Mouse (Mus musculus): ENCODE data around the gene Ugt3a2.

Gene Ugt3a2

DNA sequence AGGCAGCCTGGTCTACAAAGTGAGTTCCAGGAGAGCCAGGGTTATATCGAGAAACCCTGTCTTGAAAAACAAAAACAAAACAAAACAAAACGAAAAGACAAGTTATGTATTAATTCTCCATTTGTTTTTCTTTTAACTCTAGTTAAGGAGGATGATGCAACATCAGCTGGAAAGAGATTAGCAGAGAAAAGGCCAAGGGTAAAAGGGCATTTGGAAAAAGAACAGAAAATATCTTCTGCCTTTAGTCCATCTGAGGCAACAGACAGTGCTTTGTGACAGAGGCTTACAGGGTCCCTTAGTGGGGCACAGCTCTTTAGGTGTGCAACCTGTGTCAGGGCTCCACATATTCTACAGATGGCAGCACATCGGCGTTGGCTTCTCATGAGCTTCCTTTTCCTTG, at the start of gene Ugt3a2:
Gene Ugt3a2 (plus strand): TSS at position 210 of the 400 bp plus-strand sequence.
- no peak for DNase-seq (ENCODE audit: low spot score)

DNA sequence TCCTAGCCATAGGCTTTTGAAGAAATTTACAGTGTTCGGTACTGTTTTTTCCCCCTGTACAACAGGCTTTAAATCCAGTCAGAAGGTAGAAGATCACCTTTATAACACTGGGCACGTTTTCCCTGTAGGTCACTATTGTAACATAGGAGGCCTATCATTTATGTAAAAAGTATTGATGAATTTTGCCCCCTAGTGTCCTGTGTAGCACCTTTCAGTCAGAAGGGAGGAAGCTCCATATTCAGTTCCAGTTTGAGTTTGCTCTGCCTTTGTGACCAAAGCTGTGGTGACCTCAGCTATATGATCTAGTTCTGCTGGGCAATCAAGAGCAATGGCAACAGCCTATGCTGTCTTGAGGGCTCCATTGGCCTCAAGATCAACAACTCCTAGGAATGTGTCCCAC, 45.7 kb upstream of the Ugt3a2 start:
- no peak for DNase-seq (ENCODE audit: low spot score)

DNA sequence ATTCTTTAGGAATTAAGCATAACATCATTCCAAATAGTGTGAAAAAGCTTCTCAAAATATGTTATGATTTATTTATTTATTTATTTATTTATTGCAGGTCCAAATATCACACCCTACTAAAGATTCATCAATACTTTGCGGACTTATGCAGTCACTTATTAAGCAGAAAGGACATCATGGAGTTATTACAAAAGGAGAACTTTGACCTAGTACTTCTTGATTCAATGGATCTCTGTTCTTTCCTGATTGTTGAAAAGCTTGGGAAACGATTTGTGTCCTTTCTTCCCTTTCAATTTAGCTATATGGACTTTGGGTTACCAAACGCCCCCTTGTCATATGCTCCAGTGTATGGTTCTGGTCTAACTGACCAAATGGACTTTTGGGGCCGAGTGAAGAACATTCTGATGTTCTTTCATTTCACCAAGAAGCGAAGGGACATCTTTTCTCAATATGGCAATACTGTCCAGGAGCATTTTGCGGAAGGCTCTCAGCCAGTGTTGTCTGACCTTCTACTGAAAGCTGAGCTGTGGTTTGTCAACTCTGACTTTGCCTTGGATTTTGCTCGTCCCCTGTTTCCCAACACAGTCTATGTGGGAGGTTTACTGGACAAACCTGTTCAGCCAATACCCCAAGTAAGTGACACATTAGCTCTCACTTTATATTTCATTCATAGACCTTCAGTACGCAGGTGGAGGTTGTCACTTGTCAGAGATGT, 29.2 kb upstream of the Ugt3a2 start:
- DNase-seq (ENCODE audit: low spot score): no peak

DNA sequence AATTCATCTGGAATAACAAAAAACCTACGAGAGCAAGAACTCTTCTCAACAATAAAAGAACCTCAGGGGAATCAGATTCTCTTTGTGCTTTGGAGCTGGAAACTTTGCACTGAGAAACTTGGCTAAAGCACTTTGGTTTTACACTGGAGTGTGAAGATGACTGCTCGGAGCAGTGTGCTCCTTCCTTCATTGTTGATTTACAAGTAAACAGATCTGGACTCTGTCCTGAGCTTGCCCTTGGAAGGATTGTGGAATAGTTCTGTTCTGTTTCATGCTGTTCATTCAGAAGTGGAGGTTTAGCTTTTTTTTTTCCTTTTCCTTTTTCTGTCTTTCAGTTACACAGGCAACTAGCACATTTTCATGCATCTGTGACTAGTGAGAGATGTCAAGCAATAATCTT, 754 bp upstream of the Ugt3a2 start:
- DNase-seq (ENCODE audit: low spot score): no peak

DNA sequence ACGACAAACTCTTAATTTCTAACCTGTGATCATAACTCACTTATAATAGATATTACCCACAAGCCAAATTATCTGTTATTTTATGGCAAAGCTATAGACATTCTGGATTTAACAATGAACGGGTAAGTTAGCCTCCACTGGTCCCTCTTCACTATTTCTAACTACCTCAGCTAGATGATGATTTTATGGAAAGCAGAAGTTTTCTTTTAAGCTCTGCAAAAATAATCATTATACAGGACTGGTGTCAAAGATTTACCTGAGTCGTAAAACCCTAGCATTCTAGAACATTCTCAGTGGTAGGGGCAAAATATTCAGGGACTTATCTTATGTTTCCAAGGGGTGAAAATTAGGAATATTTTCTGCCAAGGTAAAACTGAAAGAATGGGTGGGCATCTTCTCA, 1.3 kb downstream of the Ugt3a2 start:
- no peak for DNase-seq (ENCODE audit: low spot score)

- DNase-seq (ENCODE audit: low spot score): no peak
Measured at GRCm38 (mm10) chr15:9337021-9337420, 1.7 kb downstream of the Ugt3a2 start.

GRCm38 (mm10) chr15:9348739-9349138, 13.4 kb downstream of the Ugt3a2 start:
- DNase-seq (ENCODE audit: low spot score): no peak

DNA sequence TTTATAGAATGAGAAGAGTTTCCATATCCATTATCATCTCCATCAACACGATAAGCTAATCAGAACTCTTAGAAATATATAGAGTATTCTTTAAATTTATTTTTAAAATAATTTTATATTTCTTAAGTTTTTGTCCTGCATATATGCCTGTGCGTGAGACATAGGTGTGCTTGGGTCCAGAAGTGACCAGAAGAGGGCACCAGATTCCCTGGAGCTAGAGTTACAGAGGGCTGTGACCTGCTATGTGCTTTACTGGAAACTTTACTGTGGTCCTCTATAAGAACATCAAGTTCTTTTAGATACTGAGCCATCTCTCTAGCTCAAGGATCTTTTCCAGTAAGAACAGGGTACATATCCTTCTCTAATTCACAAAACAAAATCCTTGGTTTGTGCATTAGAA, 27.5 kb downstream of the Ugt3a2 start:
- DNase-seq (ENCODE audit: low spot score): no peak

DNA sequence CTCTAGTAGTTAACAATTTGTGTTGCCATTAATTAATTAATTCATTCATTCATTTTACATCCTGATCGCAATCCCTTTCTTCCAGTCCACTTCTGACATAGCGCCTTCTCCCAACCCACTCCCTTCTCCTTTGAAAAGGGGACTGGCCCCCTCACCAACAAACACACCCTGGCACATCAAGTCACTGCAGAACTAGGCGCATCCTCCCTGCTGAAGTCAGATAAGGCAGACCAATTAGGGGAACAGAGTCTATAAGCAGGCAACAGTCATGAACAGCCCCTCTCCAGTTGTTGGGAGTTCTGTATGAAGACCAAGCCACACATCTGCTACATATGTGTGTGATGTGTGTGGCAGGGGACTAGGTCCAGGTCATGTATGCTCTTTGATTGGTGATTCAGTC, 33.4 kb downstream of the Ugt3a2 start:
- DNase-seq (ENCODE audit: low spot score): no peak

- no peak for DNase-seq (ENCODE audit: low spot score)
Measured at GRCm38 (mm10) chr15:9376281-9376680, 40.9 kb downstream of the Ugt3a2 start.

GRCm38 (mm10) chr15:9409475-9409874, 74.1 kb downstream of the Ugt3a2 start:
- DNase-seq (ENCODE audit: low spot score): no peak
